Mouse (Mus musculus) limb, embryonic 14.5 days (tissue): ENCODE results near the gene Stoml2. TPM values are rescaled to one million over a fixed set of nuclear protein-coding genes. Genes with fewer than 3 reads are reported as not detected.
A peak's percentile ranks its signal among the peaks of the same experiment; 100 is the strongest.

ENCODE experiments used
- ATAC-seq: fragments of 200-750 bp; cut with Nextera tagmentation; 2 replicates; pipeline ENCODE4 v1.8.0; 2017; ENCODE audit warnings: low read depth, moderate number of reproducible peaks, moderate TSS enrichment; ENCODE audit not compliant: low FRiP score
- DNase-seq: peaks from one replicate; pipeline ENCODE4 v3.0.0-alpha.2; 2015; ENCODE audit warnings: low spot score
- H3K27ac ChIP-seq: fragments of 300-500 bp; sonication (generic); replicated peaks from 2 replicates; pipeline ENCODE4 v1.5.1; 2014; ENCODE audit warnings: low read depth, mild to moderate bottlenecking, low read length, moderate library complexity, mixed read lengths
- H3K27me3 ChIP-seq: fragments of 300-500 bp; sonication (generic); 2 replicates; pipeline ENCODE4 v1.6.1; 2014; ENCODE audit warnings: low read length, mixed read lengths; ENCODE audit not compliant: control insufficient read depth, insufficient read depth
- H3K36me3 ChIP-seq: fragments of 300-500 bp; sonication (generic); 2 replicates; pipeline ENCODE4 v1.6.1; 2014; ENCODE audit warnings: mild to moderate bottlenecking, low read length, moderate library complexity, mixed read lengths; ENCODE audit not compliant: control insufficient read depth, insufficient read depth
- H3K4me1 ChIP-seq: fragments of 300-500 bp; sonication (generic); 2 replicates; pipeline ENCODE4 v1.6.1; 2014; ENCODE audit warnings: antibody characterized with exemption, low read length, mixed read lengths; ENCODE audit not compliant: control insufficient read depth, insufficient read depth
- H3K4me2 ChIP-seq: fragments of 300-500 bp; sonication (generic); replicated peaks from 2 replicates; pipeline ENCODE4 v1.6.1; 2014; ENCODE audit warnings: low read depth, mild to moderate bottlenecking, low read length, moderate library complexity; ENCODE audit not compliant: severe bottlenecking
- H3K4me3 ChIP-seq: fragments of 300-500 bp; sonication (generic); replicated peaks from 2 replicates; pipeline ENCODE4 v1.5.1; 2014; ENCODE audit warnings: low read length
- H3K9ac ChIP-seq: fragments of 300-500 bp; sonication (generic); 2 replicates; pipeline ENCODE4 v1.6.1; 2014; ENCODE audit warnings: mild to moderate bottlenecking, low read depth, low read length, moderate library complexity; ENCODE audit not compliant: severe bottlenecking
- H3K9me3 ChIP-seq: fragments of 300-500 bp; sonication (generic); 2 replicates; pipeline ENCODE4 v1.6.1; 2016; ENCODE audit warnings: low read length; ENCODE audit not compliant: control insufficient read depth
- POLR2A ChIP-seq: fragments of 200-500 bp; IDR thresholded peaks from 2 replicates; pipeline ENCODE4 v1.8.0; 2012; ENCODE audit warnings: inconsistent platforms, mild to moderate bottlenecking, moderate library complexity, borderline replicate concordance; ENCODE audit not compliant: insufficient read depth, insufficient read length; ENCODE audit errors: extremely low read depth
- WGBS: fragments of 180-500 bp; shearing (Covaris S2); extraction: QIAGEN DNeasy Blood & Tissue Kit; methylation state at CpG from one replicate; pipeline ENCODE4 v1.1.7; 2014; 5-methylcytosine and 5-hydroxymethylcytosine counted together
- polyA plus RNA-seq, 2 experiments: library from polyadenylated mRNA; depleted of rRNA in 1 of 2; stranded (reverse) in 1 of 2; unstranded in 1 of 2; fragments of >200 nt; fragmentation: Nextera tagmentation in 1 of 2; extraction: Ambion mirVana in 1 of 2; gene quantifications; 2 replicates each; pipeline versions ENCODE4 v1.2.1 to v1.2.3; 2012 to 2014

The Stoml2 gene
- polyA plus RNA-seq, 2 experiments = 156 to 316 TPM

- 28% methylated on average over 7 of the region's 7 CpGs for WGBS
- H3K4me2 ChIP-seq = peak overlapping the region; percentile 79
- peak; percentile 42 for DNase-seq
- H3K9me3 ChIP-seq = no peaks in the 10 kb centered on the region
- H3K27me3 ChIP-seq = no peaks in the 10 kb centered on the region
- no peaks in the 10 kb centered on the region for H3K36me3 ChIP-seq
- no peak for ATAC-seq
- H3K27ac ChIP-seq = no peak overlapping the region
- no peak overlapping the region for H3K4me3 ChIP-seq
- peaks cover 29% of the 10 kb centered on the region for H3K4me1 ChIP-seq
- no peak overlapping the region for H3K9ac ChIP-seq
- TF ChIP-seq POLR2A = no peak
Measured at GRCm38 (mm10) chr4:43043644-43044357, 12.3 kb upstream of the Stoml2 start.

- H3K9me3 ChIP-seq = no peaks in the 10 kb centered on the region
- no peaks in the 10 kb centered on the region for H3K27me3 ChIP-seq
- TF ChIP-seq POLR2A = no peak
- no peak overlapping the region for H3K4me2 ChIP-seq
- peaks cover 9% of the 10 kb centered on the region for H3K36me3 ChIP-seq
- peaks cover 26% of the 10 kb centered on the region for H3K4me1 ChIP-seq
- ATAC-seq (no peak), DNase-seq (no peak)
- H3K27ac ChIP-seq = no peak overlapping the region
- H3K9ac ChIP-seq = no peak overlapping the region
- 62% methylated on average over 9 of the region's 9 CpGs for WGBS
- H3K4me3 ChIP-seq = no peak overlapping the region
Measured at GRCm38 (mm10) chr4:43040881-43041547, 9.5 kb upstream of the Stoml2 start.

- peaks cover 17% of the 10 kb centered on the region for H3K36me3 ChIP-seq
- peak overlapping the region; percentile 72 for H3K9ac ChIP-seq
- no peaks in the 10 kb centered on the region for H3K27me3 ChIP-seq
- H3K4me2 ChIP-seq = peak overlapping the region; percentile 80
- peak overlapping the region; percentile 68 for H3K4me3 ChIP-seq
- H3K9me3 ChIP-seq = no peaks in the 10 kb centered on the region
- WGBS = 2% methylated on average over 20 of the region's 25 CpGs
- H3K4me1 ChIP-seq = peaks cover 25% of the 10 kb centered on the region
- peak; percentile 98 for DNase-seq
- peak overlapping the region; percentile 55 for H3K27ac ChIP-seq
- peak; percentile 73; the same call in 1 of the 2 replicates for TF ChIP-seq POLR2A
- peak; percentile 99 for ATAC-seq
Measured at GRCm38 (mm10) chr4:43040114-43040572, 8.6 kb upstream of the Stoml2 start.

GRCm38 (mm10) chr4:43039609-43040008 is 8.1 kb upstream of the Stoml2 start:
- WGBS = 2% methylated on average over 10 of the region's 11 CpGs
- Histone ChIP-seq H3K4me1 (peaks cover 19% of the 10 kb centered on the region), H3K27ac (peak overlapping the region; percentile 55), H3K4me2 (peak overlapping the region; percentile 80), H3K36me3 (peaks cover 19% of the 10 kb centered on the region), H3K27me3 (no peaks in the 10 kb centered on the region), H3K4me3 (peak overlapping the region; percentile 68), H3K9me3 (no peaks in the 10 kb centered on the region), H3K9ac (peak overlapping the region; percentile 72)
- no peak for TF ChIP-seq POLR2A
- no peak for DNase-seq
- no peak for ATAC-seq

GRCm38 (mm10) chr4:43038567-43039495 is 7.3 kb upstream of the Stoml2 start:
- peak overlapping the region; percentile 68 for H3K4me3 ChIP-seq
- peak overlapping the region; percentile 72; the same call in 1 of the 2 replicates for H3K9ac ChIP-seq
- H3K9me3 ChIP-seq = no peaks in the 10 kb centered on the region
- TF ChIP-seq POLR2A = no peak
- 51% methylated on average over 15 of the region's 15 CpGs for WGBS
- no peaks in the 10 kb centered on the region for H3K27me3 ChIP-seq
- no peak for ATAC-seq
- peak overlapping the region; percentile 80 for H3K4me2 ChIP-seq
- DNase-seq = no peak
- H3K27ac ChIP-seq = no peak overlapping the region
- peaks cover 12% of the 10 kb centered on the region for H3K4me1 ChIP-seq
- H3K36me3 ChIP-seq = peaks cover 26% of the 10 kb centered on the region
